Mouse (Mus musculus) regulatory T cell (primary cell): ENCODE measurements around the gene Synpr.
"Not testable (repeated sequence)": the region's sequence is repeated elsewhere in the genome, so short reads cannot be mapped to it uniquely, and the experiment has no call there.

Source experiments
- in situ Hi-C: fragments of 300-600 bp; cut with MboI, MseI; formaldehyde crosslinking; loops from one replicate; pipeline ENCODE4 v1.15.1; 2025; ENCODE audit warnings: high pct_unique_total_duplicates

Gene Synpr

DNA sequence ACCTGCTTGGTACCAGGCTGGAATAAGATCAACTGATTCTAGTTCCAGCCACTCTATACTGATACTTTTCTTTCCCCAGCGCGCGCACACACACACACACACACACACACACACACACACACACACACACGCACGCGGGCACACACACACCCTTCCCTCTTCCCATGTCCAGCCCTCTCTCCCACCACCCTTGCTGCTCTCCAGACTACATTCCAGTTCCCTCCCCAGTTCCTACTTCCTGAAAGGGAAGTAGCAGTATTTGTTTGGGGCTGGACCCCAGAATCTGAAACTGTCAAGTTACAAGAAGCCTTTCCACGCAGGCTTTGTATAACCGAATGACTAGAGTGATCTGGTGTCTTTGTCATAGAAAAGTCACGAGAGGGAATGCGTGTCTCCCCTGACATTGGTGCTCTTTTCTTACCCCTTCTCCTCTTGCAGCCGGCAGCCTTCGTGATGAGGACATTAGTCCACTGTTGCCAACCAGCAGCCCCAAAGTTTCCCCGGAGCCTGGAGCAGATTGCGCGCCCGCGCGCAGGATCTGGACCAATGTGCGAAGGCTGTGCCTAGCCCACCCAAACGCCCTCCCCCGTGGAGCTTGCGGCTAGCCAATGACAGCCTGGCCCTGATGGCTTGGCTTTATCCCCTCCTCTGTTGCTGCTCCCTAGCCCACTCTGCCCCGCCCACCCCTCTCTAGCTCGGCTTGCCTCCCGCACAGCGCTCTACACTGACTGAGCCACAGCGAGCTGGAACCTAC lies at the start of gene Synpr:
TSS of gene Synpr (plus strand) at position 690 of the 754 bp plus-strand sequence.
- in situ Hi-C loops, result no loop called here

DNA sequence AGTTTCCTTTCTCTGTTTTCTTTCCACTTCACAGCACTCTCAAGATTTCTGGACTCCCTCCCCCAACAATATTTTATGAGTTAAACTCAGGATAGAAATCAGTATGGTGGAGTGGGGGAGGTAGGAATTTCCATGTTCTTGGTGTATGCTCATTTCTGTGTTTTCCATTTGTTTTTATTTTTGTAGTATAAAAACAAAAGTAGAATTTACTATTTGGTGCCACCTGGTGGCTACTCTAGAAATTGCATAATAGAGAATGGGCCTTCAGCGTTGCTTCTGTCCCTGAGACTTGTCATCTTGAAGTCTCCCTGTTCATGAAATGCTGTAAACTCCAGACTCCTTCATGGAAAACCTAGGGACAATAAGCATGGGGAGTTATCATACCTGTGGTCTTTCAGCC lies 47.7 kb upstream of the Synpr start:
- in situ Hi-C loops, result loop anchor here (10.0 kb wide), 1 partner anchor 662 kb away; no protein-coding TSS in a partner anchor

DNA sequence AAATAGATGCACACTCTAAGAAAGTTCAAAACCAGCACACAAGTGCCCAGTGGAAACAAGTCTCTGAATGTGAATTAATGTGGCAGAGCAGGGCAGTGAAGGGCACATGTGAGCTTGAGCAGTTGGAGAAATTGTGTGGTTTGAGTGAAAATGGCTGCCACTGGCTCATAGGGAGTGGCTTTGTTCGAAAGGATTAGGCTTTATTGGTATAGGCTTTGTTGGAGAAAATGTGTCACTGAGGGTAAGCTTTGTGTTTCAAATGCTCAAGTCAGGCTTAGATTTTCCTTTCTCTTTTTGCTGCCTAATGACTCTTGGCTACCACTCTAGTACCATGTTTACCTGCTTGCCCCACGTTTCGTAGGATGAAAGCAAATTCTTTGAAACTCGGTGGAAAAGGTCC lies 37.1 kb upstream of the Synpr start:
- in situ Hi-C loops, result no loop called here

DNA sequence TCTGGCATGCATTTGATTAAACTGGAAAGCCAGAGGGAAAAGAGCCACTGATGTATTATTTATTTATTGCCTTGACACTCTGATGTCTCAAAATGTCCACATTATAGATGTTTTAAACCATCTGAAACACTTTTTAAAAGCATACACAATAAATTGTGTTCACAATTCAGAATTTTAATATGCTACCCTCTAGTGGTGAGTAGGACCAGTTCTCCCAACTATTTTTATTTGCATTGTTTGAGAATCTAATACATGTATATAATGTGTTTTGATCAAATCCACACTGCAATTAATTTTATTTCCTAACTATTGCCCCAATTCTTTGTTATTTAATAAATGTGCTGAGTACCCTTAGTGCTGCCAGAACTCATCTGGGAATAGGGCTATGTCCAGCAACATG lies 35.2 kb upstream of the Synpr start:
- in situ Hi-C loops, result no loop called here

DNA sequence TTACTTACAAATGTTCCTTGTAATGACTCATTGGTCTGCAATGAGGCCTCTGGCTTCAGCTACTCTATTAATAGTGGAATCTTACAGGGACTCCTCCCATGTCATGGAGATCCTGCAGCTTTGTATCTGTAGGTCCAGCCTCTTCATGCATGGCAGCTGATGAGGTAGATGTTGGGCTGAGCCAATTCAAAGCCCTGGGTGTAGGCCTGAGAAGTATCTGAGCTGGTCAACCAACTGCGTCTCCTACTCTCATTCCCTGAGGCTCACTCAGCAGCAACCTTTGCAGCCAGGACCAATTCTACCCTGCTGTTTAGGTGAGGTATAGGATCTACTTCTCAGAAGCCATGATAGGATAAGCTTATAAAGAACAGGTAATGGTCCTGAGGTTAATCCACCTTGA lies 32.0 kb upstream of the Synpr start:
- in situ Hi-C loops, result no loop called here

DNA sequence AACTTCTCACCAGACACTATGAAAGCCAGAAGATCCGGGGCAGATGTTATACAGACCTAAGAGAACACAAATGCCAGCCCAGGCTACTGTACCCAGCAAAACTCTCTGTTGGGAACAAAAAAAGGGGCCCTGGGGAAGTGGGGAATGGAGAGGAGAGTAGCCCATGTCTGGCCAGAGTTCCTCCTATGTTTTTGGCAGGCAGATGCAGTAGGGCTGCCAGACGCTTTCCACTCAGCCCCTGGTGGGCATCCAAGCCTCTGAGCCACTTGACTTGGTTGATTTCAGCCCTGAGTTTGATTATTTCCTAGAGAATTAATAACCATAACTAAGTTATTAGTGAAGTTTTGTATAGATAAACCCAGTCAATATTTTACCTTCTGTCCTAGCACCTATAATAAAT lies 29.8 kb upstream of the Synpr start:
- in situ Hi-C loops, result not testable (repeated sequence)

DNA sequence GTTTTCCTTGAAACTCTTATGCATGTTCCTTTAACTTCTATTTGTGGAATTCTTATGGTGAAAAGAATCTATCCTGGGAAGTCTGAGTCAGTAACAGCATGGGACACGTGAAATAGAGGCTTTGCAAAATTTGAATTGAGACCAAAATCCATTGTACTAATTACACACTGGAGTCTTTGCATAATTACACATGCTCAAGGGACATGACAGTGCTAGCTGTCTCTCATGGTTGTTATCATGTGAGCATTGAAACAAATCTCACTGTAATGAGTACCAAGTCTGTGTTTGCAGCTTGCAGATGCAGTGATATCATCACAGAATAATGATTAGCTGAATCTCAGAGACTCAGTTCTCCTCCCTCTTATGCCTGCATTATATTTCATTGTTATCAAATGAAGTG lies 22.2 kb upstream of the Synpr start:
- in situ Hi-C loops, result no loop called here

DNA sequence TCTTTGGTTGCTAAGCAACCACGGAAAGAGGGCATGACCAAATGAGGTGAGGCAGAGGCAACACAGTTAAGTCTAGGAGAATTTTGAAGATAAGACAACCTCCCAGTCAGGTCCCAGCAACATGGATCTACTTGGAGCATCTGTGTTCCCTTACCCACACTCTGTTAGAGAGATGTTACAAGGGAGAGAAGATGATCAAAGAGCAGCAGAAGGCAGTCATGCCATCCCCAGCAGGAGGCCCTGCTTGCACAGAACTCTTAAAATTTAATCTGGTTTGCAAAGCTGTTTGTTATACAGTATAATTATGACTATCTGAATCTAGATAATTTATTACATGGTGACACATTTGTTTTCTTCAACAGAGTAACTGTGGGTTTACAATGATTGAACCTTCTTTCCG lies 18.2 kb upstream of the Synpr start:
- in situ Hi-C loops, result no loop called here

DNA sequence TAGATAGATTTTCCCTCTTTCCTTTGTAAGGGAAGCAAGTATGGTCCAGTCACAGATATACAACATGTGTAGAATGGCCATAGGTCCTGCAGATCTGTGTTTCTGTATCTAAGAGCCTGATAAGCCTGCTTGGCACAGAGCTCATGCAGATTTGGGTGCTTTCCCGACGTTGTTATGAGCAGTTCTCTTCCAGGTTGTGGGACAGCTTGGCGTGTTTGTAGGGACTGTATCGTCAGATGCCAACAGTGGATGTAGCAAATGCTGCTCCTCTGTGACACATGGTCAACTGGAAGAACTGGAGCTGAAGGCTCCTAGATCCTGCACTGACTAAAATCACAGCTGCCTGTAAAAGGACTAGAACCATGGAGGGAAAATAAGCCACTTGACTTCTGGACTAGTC lies 17.4 kb upstream of the Synpr start:
- in situ Hi-C loops, result no loop called here

DNA sequence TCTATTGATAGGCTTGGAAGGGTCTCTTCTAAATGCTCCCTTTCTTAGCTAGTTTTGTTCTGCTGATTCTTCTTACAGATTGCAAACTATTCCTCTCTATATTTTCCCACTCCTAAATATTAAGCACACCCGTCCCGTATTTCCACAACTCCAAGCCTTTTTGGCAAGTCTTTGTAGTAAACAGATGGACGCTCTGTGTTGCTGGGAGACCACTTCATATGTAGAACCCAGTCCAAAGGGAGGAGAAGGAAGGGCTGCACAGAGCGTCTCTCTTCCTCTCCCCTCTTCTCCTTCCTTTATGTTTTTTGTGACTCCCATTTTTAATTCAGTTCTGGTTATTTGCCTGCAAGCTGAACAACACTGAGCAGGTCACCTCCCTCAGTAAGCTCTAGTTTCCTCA lies 1.4 kb upstream of the Synpr start:
- in situ Hi-C loops, result no loop called here

DNA sequence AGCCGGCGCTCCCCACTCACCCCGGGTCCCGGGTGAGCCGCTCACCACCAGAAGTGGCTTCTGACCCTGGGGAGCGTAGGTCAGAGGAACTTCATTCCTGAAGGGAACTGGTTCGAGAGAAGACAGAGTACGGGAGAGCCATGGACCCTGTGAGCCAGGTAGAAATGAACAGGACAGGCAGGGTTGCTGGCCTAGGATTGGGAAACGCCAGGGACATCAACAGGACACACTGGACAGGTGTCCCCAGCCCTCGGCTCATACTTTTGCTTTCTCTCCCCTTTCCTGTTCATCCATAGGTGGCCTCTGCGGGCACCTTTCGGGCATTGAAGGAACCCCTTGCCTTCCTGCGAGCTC lies 242 bp downstream of the Synpr start:
- in situ Hi-C loops, result no loop called here

DNA sequence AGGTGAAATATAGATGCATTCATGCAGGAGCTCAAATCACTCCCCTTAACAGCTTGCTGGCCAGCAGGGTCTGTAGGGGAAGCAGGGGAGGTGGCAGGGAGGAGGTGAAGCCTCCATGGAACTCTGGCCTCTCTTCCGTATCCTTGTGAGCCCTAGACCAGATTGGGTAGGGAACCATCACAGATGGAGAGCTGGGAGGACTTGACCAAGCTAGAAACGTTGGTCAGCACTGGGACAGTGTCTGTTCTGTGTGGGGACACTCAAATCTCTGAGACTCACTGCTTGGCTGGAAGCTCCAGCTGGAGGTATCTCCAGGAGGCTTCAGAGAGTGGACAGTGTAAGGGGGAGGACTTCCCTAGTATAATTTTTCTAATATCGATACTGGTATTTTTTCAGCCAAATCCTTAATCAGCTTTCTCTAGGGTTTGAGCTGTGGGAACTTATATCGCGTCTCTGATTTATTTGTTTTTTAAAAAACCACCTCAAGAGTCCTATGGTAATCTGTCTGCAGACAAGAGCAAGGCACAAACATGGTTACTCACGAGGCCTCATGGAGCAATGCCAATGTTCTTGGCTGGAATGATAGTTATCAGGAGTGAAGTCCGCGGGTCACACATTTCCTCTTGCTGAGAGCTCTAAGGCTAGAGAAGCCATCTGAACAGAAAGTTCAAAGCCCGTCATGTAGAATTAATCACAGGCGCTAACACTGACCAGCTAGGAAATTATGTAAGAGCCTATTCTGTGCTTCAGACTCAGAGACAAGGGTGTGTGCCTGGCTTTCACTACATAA lies 956 bp downstream of the Synpr start:
- in situ Hi-C loops, result no loop called here

DNA sequence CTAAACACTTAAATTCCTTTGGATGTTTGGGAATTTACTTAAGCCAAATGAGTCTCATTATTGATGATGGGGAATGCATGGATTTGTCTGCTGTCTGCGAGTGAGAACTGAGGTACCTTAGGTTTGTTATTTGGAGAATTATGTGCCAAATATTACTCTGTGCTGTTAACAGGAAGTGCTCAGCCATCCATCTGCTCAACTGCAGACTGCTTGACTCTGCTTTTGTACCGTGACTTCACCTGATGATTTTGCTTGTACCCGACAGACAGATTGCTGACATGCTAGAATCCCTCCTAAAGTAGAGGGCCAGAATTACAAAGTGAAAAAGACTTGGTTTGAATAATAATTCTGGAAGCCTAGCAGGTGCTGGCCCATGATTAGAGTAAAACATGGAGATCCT lies 9.6 kb downstream of the Synpr start:
- in situ Hi-C loops, result no loop called here

DNA sequence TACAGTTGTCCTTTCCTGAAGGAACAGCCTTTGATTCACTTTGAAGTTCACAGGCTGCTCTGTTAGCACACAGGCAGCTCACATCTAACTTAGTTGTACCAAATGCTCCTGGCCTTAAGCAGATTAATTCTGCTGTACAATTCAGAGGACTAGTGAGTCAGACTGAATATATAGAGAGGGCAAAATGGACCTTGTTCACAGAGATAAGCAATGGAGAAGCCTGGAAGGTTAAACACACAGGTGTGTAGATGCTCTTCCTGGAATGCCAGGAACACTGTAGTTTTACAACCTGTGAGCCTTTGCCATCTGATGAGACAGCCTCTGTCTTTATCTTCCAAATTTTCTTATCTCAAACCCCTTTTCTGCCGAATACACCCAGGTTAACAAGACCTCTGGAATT lies 29.7 kb downstream of the Synpr start:
- in situ Hi-C loops, result no loop called here

DNA sequence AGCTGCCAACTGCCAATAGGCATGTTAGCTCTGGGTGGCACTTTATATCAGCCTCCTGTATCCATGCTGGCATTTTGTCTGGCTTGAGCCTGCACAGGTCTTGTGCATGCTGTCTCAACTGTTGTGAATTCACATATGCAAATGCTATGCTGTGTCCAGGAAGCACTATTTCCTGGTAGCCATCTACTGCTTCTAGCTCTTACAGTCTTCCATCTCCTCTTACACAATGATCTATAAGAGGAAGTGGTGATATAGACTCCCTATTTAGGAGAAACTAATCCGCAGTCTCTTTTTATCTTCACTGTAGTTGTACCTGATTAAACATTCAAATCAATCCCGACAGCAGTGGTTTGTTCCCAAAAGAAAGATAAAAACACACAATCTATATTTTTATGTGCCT lies 43.9 kb downstream of the Synpr start:
- in situ Hi-C loops, result loop anchor here (10.0 to 25.0 kb wide), 2 partner anchors 809 to 876 kb away; no protein-coding TSS in a partner anchor

DNA sequence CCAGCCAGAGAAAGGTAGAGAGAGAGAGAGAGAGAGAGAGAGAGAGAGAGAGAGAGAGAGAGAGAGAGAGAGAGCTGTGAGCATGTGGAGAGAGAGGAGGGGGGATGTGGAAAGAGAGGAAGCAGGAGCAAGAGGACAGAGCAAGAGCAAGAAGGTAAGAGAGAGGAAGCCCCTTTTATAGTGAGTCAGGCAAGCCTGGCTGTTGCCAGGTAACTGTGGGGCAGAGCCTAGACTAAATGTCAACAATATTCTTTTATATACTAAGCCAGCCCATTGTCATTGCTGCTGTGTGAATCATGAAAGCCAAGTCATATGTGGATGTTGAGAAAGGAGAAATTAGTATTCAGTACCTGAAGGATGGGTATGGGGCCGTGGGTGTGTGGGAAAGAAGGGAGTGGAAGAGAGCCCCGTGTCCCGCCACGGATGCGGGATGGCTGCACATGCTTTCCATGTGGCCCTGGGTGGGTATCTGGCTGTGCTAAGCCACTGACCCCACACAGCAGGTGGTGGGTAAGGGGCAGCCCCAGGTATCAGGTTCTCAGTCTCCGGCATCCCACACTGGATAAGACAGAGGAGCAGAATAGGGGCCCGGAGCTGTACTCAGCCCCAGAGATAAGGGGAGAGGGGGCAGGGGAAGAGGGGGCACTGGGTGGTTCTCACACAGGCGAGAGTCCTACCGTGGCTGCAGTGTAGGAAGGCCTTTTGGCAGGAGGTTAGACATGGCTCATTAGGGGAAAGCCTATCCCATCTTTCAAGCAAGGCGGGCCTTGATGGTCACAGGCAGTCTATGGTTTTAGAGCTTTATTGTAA lies 48.1 kb downstream of the Synpr start:
- in situ Hi-C loops, result loop anchor here (25.0 kb wide), 1 partner anchor 805 kb away; no protein-coding TSS in a partner anchor

DNA sequence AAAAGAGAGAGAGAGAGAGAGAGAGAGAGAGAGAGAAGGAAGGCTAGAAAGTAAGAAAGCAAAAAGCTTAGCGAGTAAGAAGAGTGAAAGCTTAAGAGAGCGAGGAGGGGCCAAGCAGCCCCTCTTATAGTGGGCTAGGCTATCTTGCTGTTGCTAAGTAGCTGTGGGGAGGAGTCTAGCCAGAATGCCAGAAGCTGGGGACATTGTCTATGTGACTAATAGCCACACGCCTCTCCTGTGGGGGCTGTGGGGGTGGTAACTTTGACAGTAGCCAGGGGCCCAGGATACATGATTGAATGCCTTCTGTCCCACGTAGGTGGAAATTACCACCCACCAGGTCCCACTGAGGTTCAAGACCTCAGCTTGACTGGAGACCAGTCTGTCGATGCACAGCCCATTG lies 48.8 kb downstream of the Synpr start:
- in situ Hi-C loops, result loop anchor here (25.0 kb wide), 1 partner anchor 804 kb away; no protein-coding TSS in a partner anchor

DNA sequence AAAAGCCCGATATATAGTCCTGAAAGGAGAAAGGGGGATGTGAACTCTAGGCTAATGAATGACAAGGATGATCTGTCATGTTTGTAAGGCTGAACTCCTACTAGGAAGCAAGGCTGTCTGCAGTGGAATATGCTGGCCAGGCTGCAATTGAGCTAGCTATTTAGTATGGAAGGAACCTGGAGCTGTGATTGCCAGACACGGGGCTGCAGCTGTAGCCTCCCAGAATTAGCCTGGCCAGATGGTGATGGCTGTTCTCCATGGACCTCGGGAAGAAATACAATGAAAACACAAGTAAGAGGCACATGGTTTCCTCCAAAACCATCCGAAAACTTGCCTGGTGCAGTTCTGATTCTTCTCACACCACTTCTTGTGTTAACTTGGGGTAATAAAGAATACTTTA lies 51.6 kb downstream of the Synpr start:
- in situ Hi-C loops, result loop anchor here (25.0 kb wide), 1 partner anchor 801 kb away; no protein-coding TSS in a partner anchor

DNA sequence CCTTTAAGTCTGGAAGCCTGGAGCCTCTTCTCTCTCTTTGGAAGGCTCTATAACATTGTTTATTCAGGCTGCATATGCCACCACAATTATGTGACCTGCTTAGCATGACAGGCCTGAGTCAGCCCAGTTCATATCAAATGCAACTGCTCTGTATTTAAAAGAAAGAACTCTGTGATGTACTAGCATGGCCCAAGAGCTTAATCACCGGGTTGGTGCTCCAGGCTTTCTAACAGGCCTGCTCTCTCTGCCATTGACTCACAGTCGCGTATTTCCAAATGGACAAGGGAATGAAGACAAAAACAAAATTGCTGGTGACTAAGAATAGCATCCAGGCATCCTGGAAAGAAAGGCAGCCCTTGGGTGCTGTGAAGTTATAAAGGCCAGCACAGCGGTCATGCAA lies 56.1 kb downstream of the Synpr start:
- in situ Hi-C loops, result loop anchor here (25.0 kb wide), 1 partner anchor 797 kb away; no protein-coding TSS in a partner anchor

DNA sequence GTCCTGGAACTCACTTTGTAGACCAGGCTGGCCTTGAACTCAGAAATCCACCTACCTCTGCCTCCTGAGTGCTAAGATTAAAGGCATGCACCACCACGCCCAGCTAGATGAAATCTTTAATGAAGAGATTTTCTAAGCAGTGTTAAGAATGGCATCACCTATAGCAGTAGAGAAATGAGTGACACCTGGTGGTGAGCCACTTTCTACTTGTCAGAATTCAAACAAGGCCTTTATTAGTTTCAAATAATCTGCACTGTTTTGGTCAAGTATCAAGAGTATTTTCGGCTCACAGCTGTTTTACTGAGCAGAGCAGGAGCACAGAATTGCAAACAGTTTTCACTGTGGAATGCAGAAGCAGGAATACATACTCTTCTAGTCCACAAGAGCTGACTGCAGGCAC lies 59.7 kb downstream of the Synpr start:
- in situ Hi-C loops, result loop anchor here (25.0 kb wide), 1 partner anchor 793 kb away; no protein-coding TSS in a partner anchor

DNA sequence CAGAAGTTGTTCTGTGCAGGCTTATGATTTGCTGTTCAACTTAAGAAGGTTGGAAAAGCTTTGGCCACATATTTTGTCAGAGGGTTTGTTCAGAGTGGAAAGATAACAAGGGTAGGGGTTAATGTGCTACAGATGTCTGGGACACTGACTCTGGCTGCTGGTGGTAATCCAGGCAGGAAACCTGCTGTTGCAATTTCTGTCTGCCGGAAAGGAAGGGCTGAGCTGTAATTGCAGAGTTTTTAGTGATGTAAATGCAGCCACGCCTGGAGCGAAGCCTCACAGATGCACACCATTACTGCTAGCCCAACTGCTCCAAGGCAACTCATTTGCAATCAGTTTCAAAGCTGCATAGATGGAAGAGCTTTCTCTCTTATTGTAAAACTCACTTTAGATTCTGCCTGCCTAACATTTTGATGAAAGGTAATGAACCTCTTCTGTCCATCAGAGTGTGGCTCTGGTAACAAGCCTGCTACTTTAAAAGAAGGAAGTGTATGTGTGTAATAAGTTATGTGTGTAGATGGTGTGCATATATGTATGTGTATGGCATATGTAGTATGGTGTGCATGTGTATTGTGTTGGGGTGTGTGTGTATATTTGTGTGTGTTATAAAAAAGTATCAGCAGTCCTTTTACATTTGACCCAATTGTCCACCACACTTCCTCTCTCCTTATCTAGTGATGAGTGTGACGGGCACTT lies 64.7 kb downstream of the Synpr start:
- in situ Hi-C loops, result loop anchor here (25.0 kb wide), 1 partner anchor 788 kb away; no protein-coding TSS in a partner anchor
